Mouse (Mus musculus) heart, postnatal 4 days (tissue): ENCODE results near the gene Top2a. TPM values are rescaled to one million over a fixed set of nuclear protein-coding genes. Genes with fewer than 3 reads are reported as not detected.

Source experiments
- DNase-seq: peaks from one replicate; pipeline ENCODE4 v3.0.0; 2021
- total RNA-seq, 2 experiments: library from RNA; stranded (reverse); gene quantifications; 2 replicates each; pipeline ENCODE4 v1.2.3; 2021

The Top2a gene
- 100 to 1,000 TPM; 174 to 191 TPM for total RNA-seq

- DNase-seq = peak; percentile 96
Observed at GRCm38 (mm10) chr11:99023500-99024467, at the start of gene Top2a. Gene Top2a, minus strand, starts transcription at chr11:99024189.

- no peak for DNase-seq
Observed at GRCm38 (mm10) chr11:99073781-99074180, 49.8 kb upstream of the Top2a start.

- no peak for DNase-seq
Observed at GRCm38 (mm10) chr11:99071866-99072265, 47.9 kb upstream of the Top2a start.

GRCm38 (mm10) chr11:99068455-99068854 lies 44.5 kb upstream of the Top2a start:
- no peak for DNase-seq

GRCm38 (mm10) chr11:99067591-99067990 lies 43.6 kb upstream of the Top2a start:
- no peak for DNase-seq

- DNase-seq = peak; percentile 89
Observed at GRCm38 (mm10) chr11:99065979-99066378, 42.0 kb upstream of the Top2a start.

- no peak for DNase-seq
Observed at GRCm38 (mm10) chr11:99065353-99065752, 41.4 kb upstream of the Top2a start.

GRCm38 (mm10) chr11:99063406-99064131 lies 39.6 kb upstream of the Top2a start:
- no peak for DNase-seq

GRCm38 (mm10) chr11:99062661-99063060 lies 38.7 kb upstream of the Top2a start:
- no peak for DNase-seq

- DNase-seq = peak; percentile 55
Observed at GRCm38 (mm10) chr11:99060435-99060834, 36.4 kb upstream of the Top2a start.

GRCm38 (mm10) chr11:99055571-99056452 lies 31.8 kb upstream of the Top2a start:
- DNase-seq = peak; percentile 70

- DNase-seq = peak; percentile 63
Observed at GRCm38 (mm10) chr11:99055143-99055542, 31.2 kb upstream of the Top2a start.

- DNase-seq = peak; percentile 52
Observed at GRCm38 (mm10) chr11:99047643-99048042, 23.7 kb upstream of the Top2a start.

- peak; percentile 92 for DNase-seq
Observed at GRCm38 (mm10) chr11:99047120-99047519, 23.1 kb upstream of the Top2a start.

- no peak for DNase-seq
Observed at GRCm38 (mm10) chr11:99045159-99045889, 21.3 kb upstream of the Top2a start.

GRCm38 (mm10) chr11:99044306-99044705 lies 20.3 kb upstream of the Top2a start:
- no peak for DNase-seq

- DNase-seq = no peak
Observed at GRCm38 (mm10) chr11:99043632-99044031, 19.6 kb upstream of the Top2a start.

- DNase-seq = peak; percentile 60
Observed at GRCm38 (mm10) chr11:99042834-99043431, 18.9 kb upstream of the Top2a start.

- no peak for DNase-seq
Observed at GRCm38 (mm10) chr11:99041841-99042780, 18.1 kb upstream of the Top2a start.
